Mouse (Mus musculus) CH12.LX (cell line): ENCODE results near the gene Bean1. TPM values are rescaled to one million over a fixed set of nuclear protein-coding genes. Genes with fewer than 3 reads are reported as not detected.

Source experiments
- DNase-seq: peaks from one replicate; pipeline ENCODE4 v3.0.0-alpha.2; 2013; ENCODE audit errors: extremely low read depth
- H3K27ac ChIP-seq: 2 replicates; pipeline ENCODE4 v1.5.1; 2012; ENCODE audit warnings: low read depth, mild to moderate bottlenecking, control low read depth, moderate library complexity; ENCODE audit not compliant: insufficient read depth
- H3K27me3 ChIP-seq: replicated peaks from 2 replicates; pipeline ENCODE3; 2012; ENCODE audit warnings: inconsistent platforms
- H3K36me3 ChIP-seq, 2 experiments: replicated peaks in 1 of 2; 2 replicates each; pipeline versions ENCODE3 to v1.6.1; 2012; ENCODE audit warnings: inconsistent platforms in 1 of 2, low read length in 1 of 2, mild to moderate bottlenecking in 1 of 2, mixed read lengths in 1 of 2, moderate library complexity in 1 of 2; ENCODE audit not compliant: control insufficient read depth in 1 of 2, insufficient read depth in 1 of 2
- H3K4me1 ChIP-seq, 2 experiments: 2 replicates each; pipeline ENCODE4 v1.6.1; 2012; ENCODE audit warnings: inconsistent platforms in 1 of 2, moderate library complexity in 1 of 2; ENCODE audit not compliant: insufficient read depth in 2 of 2, control insufficient read depth in 1 of 2
- H3K4me2 ChIP-seq: 2 replicates; pipeline ENCODE4 v1.6.1; 2012; ENCODE audit warnings: low read depth, mild to moderate bottlenecking, control low read depth; ENCODE audit not compliant: poor library complexity, insufficient read depth, severe bottlenecking
- H3K4me3 ChIP-seq, 3 experiments: fragments of 150-350 bp in 1 of 3; sonication (generic) in 1 of 3; replicated peaks in 1 of 3; 2 replicates each; pipeline versions ENCODE3 to v1.5.1; 2011 to 2012; ENCODE audit warnings: low read depth in 2 of 3, low read length in 2 of 3, mild to moderate bottlenecking in 2 of 3, moderate library complexity in 2 of 3, control low read depth in 1 of 3, improper control_type of control experiment in 1 of 3, inconsistent platforms in 1 of 3, mixed read lengths in 1 of 3; ENCODE audit not compliant: poor library complexity in 1 of 3
- H3K79me2 ChIP-seq: replicated peaks from 2 replicates; pipeline ENCODE4 v1.6.1; 2012; ENCODE audit warnings: mild to moderate bottlenecking, moderate library complexity; ENCODE audit not compliant: control insufficient read depth, poor library complexity, insufficient read depth, severe bottlenecking; ENCODE audit errors: extremely low read depth
- H3K9ac ChIP-seq: 2 replicates; pipeline ENCODE4 v1.6.1; 2012; ENCODE audit warnings: low read depth, mild to moderate bottlenecking, control low read depth, moderate library complexity; ENCODE audit not compliant: insufficient read depth
- H3K9me3 ChIP-seq: replicated peaks from 2 replicates; pipeline ENCODE3; 2012; ENCODE audit warnings: low read length, inconsistent platforms, mixed read lengths
- CHD2 ChIP-seq: IDR thresholded peaks from 2 replicates; pipeline ENCODE4 v1.6.1; 2011; ENCODE audit warnings: low read length, improper control_type of control experiment
- CTCF ChIP-seq, 2 experiments: IDR thresholded peaks in 1 of 2; conservative IDR thresholded peaks in 1 of 2; 2 replicates each; pipeline ENCODE4 v1.5.1; 2011 to 2012; ENCODE audit warnings: low read depth in 2 of 2, low read length in 2 of 2, improper control_type of control experiment in 1 of 2, inconsistent platforms in 1 of 2, mild to moderate bottlenecking in 1 of 2, moderate library complexity in 1 of 2
- E2F4 ChIP-seq: IDR thresholded peaks from 2 replicates; pipeline ENCODE4 v1.6.1; 2011; ENCODE audit warnings: low read depth, low read length, improper control_type of control experiment; ENCODE audit not compliant: insufficient replicate concordance
- ELF1 ChIP-seq: IDR thresholded peaks from 2 replicates; pipeline ENCODE4 v1.6.1; 2014; ENCODE audit warnings: low read depth, mild to moderate bottlenecking, inconsistent platforms, low read length, improper control_type of control experiment
- EP300 ChIP-seq: IDR thresholded peaks from 2 replicates; pipeline ENCODE4 v1.6.1; 2011; ENCODE audit warnings: low read length, improper control_type of control experiment
- ETS1 ChIP-seq: conservative IDR thresholded peaks from 2 replicates; pipeline ENCODE4 v1.6.1; 2012; ENCODE audit warnings: low read depth, mild to moderate bottlenecking, inconsistent platforms, low read length, improper control_type of control experiment, moderate library complexity
- GABPA ChIP-seq: IDR thresholded peaks from 2 replicates; pipeline ENCODE4 v1.6.1; 2012; ENCODE audit warnings: low read depth, low read length, improper control_type of control experiment, inconsistent platforms; ENCODE audit not compliant: insufficient replicate concordance
- IRF4 ChIP-seq: IDR thresholded peaks from 2 replicates; pipeline ENCODE4 v1.6.1; 2014; ENCODE audit warnings: low read depth, mild to moderate bottlenecking, inconsistent platforms, low read length, improper control_type of control experiment
- JUND ChIP-seq: conservative IDR thresholded peaks from 2 replicates; pipeline ENCODE4 v1.6.1; 2011; ENCODE audit warnings: low read depth, low read length, improper control_type of control experiment
- KAT2A ChIP-seq: IDR thresholded peaks from 2 replicates; pipeline ENCODE4 v1.6.1; 2012; ENCODE audit warnings: low read length, improper control_type of control experiment, inconsistent platforms; ENCODE audit not compliant: insufficient replicate concordance
- MAX ChIP-seq: IDR thresholded peaks from 2 replicates; pipeline ENCODE4 v1.6.1; 2011; ENCODE audit warnings: low read length, improper control_type of control experiment
- MAZ ChIP-seq: IDR thresholded peaks from 2 replicates; pipeline ENCODE4 v1.6.1; 2012; ENCODE audit warnings: low read depth, mild to moderate bottlenecking, inconsistent platforms, low read length, improper control_type of control experiment, moderate library complexity
- MEF2A ChIP-seq: IDR thresholded peaks from 2 replicates; pipeline ENCODE4 v1.6.1; 2014; ENCODE audit warnings: low read depth, mild to moderate bottlenecking, inconsistent platforms, low read length, improper control_type of control experiment, borderline replicate concordance
- MXI1 ChIP-seq: IDR thresholded peaks from 2 replicates; pipeline ENCODE4 v1.6.1; 2011; ENCODE audit warnings: mild to moderate bottlenecking, low read depth, low read length, improper control_type of control experiment
- NELFE ChIP-seq: IDR thresholded peaks from 2 replicates; pipeline ENCODE4 v1.6.1; 2011; ENCODE audit warnings: low read depth, low read length, improper control_type of control experiment
- NRF1 ChIP-seq: IDR thresholded peaks from 2 replicates; pipeline ENCODE4 v1.6.1; 2014; ENCODE audit warnings: low read depth, mild to moderate bottlenecking, inconsistent platforms, low read length, improper control_type of control experiment, moderate library complexity
- PAX5 ChIP-seq: IDR thresholded peaks from 2 replicates; pipeline ENCODE4 v1.6.1; 2012; ENCODE audit warnings: low read length, inconsistent platforms, mixed read lengths
- POLR2A ChIP-seq: IDR thresholded peaks from 2 replicates; pipeline ENCODE4 v1.6.1; 2011; ENCODE audit warnings: low read depth, mild to moderate bottlenecking, improper control_type of control experiment, low read length
- POLR2AphosphoS2 ChIP-seq: IDR thresholded peaks from 2 replicates; pipeline ENCODE4 v1.6.1; 2011; ENCODE audit warnings: low read depth, low read length, improper control_type of control experiment
- RAD21 ChIP-seq: IDR thresholded peaks from 2 replicates; pipeline ENCODE4 v1.6.1; 2011; ENCODE audit warnings: low read depth, mild to moderate bottlenecking, low read length, improper control_type of control experiment, moderate library complexity
- SMC3 ChIP-seq: IDR thresholded peaks from 2 replicates; pipeline ENCODE4 v1.6.1; 2011; ENCODE audit warnings: low read depth, low read length, improper control_type of control experiment
- TBP ChIP-seq: conservative IDR thresholded peaks from 2 replicates; pipeline ENCODE4 v1.6.1; 2011; ENCODE audit warnings: low read depth, low read length, improper control_type of control experiment
- TCF12 ChIP-seq: IDR thresholded peaks from 2 replicates; pipeline ENCODE4 v1.6.1; 2014; ENCODE audit warnings: low read depth, mild to moderate bottlenecking, inconsistent platforms, low read length, improper control_type of control experiment
- UBTF ChIP-seq: IDR thresholded peaks from 2 replicates; pipeline ENCODE4 v1.6.1; 2012; ENCODE audit warnings: low read depth, mild to moderate bottlenecking, inconsistent platforms, low read length, improper control_type of control experiment, moderate library complexity
- USF1 ChIP-seq: IDR thresholded peaks from 2 replicates; pipeline ENCODE4 v1.6.1; 2014; ENCODE audit warnings: low read depth, mild to moderate bottlenecking, inconsistent platforms, low read length, improper control_type of control experiment
- USF2 ChIP-seq: conservative IDR thresholded peaks from 2 replicates; pipeline ENCODE4 v1.6.1; 2011; ENCODE audit warnings: low read depth, low read length, improper control_type of control experiment
- ZMIZ1 ChIP-seq: IDR thresholded peaks from 2 replicates; pipeline ENCODE4 v1.6.1; 2012; ENCODE audit warnings: low read depth, mild to moderate bottlenecking, inconsistent platforms, low read length, improper control_type of control experiment
- ZNF384 ChIP-seq: IDR thresholded peaks from 2 replicates; pipeline ENCODE4 v1.6.1; 2012; ENCODE audit warnings: low read depth, low read length, improper control_type of control experiment, inconsistent platforms
- dilution Hi-C: fragments of 300-500 bp; cut with MboI; formaldehyde crosslinking; loops from 2 replicates; pipeline ENCODE4 v1.14.3; 2020; ENCODE audit warnings: low sequenced_read_pairs; ENCODE audit not compliant: extremely low pct_unique_long_range_greater_than_20kb, extremely low pct_ligation_motif_present
- in situ Hi-C: fragments of 300-500 bp; cut with MboI; formaldehyde crosslinking; loops from 3 replicates; pipeline ENCODE4 v1.14.3; 2019; ENCODE audit warnings: low sequenced_read_pairs, low pct_ligation_motif_present, low pct_unique_long_range_greater_than_20kb, mixed read lengths
- polyA plus RNA-seq: library from polyadenylated mRNA; unstranded; fragments of >175 nt; gene quantifications from 2 replicates; pipeline ENCODE4 v1.2.1, GENCODE M21; 2012; ENCODE audit warnings: low read depth; ENCODE audit not compliant: insufficient read length
- total RNA-seq, 2 experiments: library from RNA; depleted of rRNA; stranded (reverse); fragments of 300-350 nt in 1 of 2; fragments of >200 nt in 1 of 2; gene quantifications; 2 replicates each; pipeline ENCODE4 v1.2.3; 2012 to 2014

Bean1 gene
- total and polyA plus RNA-seq, 3 experiments, result not detected

DNA sequence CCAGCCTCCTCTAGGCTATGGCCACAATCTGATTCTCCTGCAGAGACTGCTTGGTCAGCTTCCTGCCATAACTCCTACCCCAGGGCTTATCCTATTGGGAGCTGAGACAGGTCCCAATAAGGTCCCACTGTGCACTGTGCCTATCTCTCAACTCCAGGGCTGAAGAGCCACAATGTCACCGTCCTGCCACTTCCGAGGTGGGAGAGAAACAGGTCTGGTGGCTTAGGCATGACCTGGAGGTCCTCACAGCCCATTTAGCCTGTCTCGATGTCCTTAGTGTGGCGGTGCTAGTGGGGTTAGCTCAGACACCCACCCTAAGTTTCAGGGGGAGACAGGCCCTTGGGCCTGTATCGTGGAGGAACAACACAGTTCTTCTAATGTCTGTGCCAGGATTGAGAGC lies 47.4 kb downstream of the Bean1 start:
- TF ChIP-seq USF2 (no peak), TCF12 (no peak), MAX (no peak), ZMIZ1 (no peak), EP300 (no peak), ELF1 (no peak), SMC3 (no peak), USF1 (no peak), E2F4 (no peak), MEF2A (no peak), POLR2A (no peak), TBP (no peak), JUND (no peak), IRF4 (no peak), MXI1 (no peak), CTCF (conservative IDR thresholded peaks at IDR 0.05 in 1 of 2, IDR thresholded peaks at IDR 0.05 in 1 of 2; ENCODE audit: low read depth in 2 of 2, low read length in 2 of 2) (no peak), ZNF384 (no peak), NELFE (no peak), CHD2 (no peak), KAT2A (no peak)
- no peaks in the 10 kb centered on the region for H3K79me2 ChIP-seq
- peaks cover 25% of the 10 kb centered on the region for H3K27me3 ChIP-seq
- H3K4me1 ChIP-seq, result peaks cover 0 to 20% of the 10 kb centered on the region in 2 experiments; a peak in 2 of 4 replicates
- dilution Hi-C loops (no loop called here), in situ Hi-C loops (no loop called here)
- H3K9ac ChIP-seq, result no peak overlapping the region
- no peak overlapping the region for H3K27ac ChIP-seq
- no peak overlapping the region for H3K4me2 ChIP-seq
- H3K4me3 ChIP-seq, result no peak overlapping the region
- DNase-seq, result no peak
- H3K9me3 ChIP-seq, result no peaks in the 10 kb centered on the region
- no peaks in the 10 kb centered on the region for H3K36me3 ChIP-seq

DNA sequence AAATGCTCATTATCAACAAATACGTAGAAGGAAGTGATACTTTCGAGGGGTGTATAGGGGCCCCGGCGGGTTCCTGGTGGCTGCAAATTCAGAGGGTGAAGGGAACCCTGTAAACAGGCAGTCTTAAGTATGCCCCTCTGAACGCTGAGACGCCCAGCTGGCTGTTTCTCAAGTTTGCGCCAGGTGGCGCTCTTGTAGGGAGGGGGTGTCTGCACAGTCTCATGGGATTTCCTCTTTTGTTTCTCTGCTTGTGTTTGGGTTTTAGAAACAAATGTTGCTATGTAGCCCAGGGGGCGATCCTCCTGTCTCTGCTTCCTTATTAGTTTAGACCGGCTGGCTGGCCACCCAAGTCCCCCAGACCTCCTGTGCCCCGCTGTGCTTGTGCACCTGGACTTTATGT lies 48.8 kb downstream of the Bean1 start:
- in situ Hi-C loops (no loop called here), dilution Hi-C loops (no loop called here)
- H3K9me3 ChIP-seq, result no peaks in the 10 kb centered on the region
- no peak overlapping the region for H3K9ac ChIP-seq
- peaks cover 21% of the 10 kb centered on the region for H3K27me3 ChIP-seq
- H3K27ac ChIP-seq, result no peak overlapping the region
- TF ChIP-seq ETS1, result no peak
- no peak for TF ChIP-seq ELF1
- no peak for TF ChIP-seq NRF1
- TF ChIP-seq SMC3, result peak; percentile 57
- no peak for TF ChIP-seq ZMIZ1
- TF ChIP-seq GABPA, result no peak
- no peak for TF ChIP-seq NELFE
- peak; percentile 28 for TF ChIP-seq RAD21
- no peak; the same call in 1 of the 2 replicates for TF ChIP-seq MAZ
- no peak for TF ChIP-seq E2F4
- TF ChIP-seq ZNF384, result no peak
- no peak for TF ChIP-seq UBTF
- no peak for TF ChIP-seq JUND
- TF ChIP-seq POLR2AphosphoS2, result no peak
- TF ChIP-seq MXI1, result no peak
- TF ChIP-seq CTCF (conservative IDR thresholded peaks at IDR 0.05 in 1 of 2, IDR thresholded peaks at IDR 0.05 in 1 of 2; ENCODE audit: low read depth in 2 of 2, low read length in 2 of 2), result peak; percentile 74 to 76
- TF ChIP-seq PAX5, result no peak
- TF ChIP-seq IRF4, result no peak
- no peak overlapping the region for H3K4me2 ChIP-seq
- DNase-seq, result peak; percentile 51
- H3K36me3 ChIP-seq, result no peaks in the 10 kb centered on the region
- no peak overlapping the region for H3K4me3 ChIP-seq
- peaks cover 0 to 12% of the 10 kb centered on the region in 2 experiments; a peak in 2 of 4 replicates for H3K4me1 ChIP-seq
- no peaks in the 10 kb centered on the region for H3K79me2 ChIP-seq
